Mouse (Mus musculus) embryonic stem cell, embryonic (primary cell): ENCODE measurements around the gene Prickle1.

Experiments
- CTCF ChIA-PET, 4 experiments: fragments of 300-600 bp in 2 of 4; fragments of 350-600 bp in 2 of 4; sonication (Branson Sonifier 250); formaldehyde crosslinking; loops; one replicate each; lab custom pipeline; 2022; ENCODE audit warnings: inconsistent platforms in 2 of 4; lab: Charles Lee
- POLR2A ChIA-PET, 4 experiments: fragments of 300-600 bp in 2 of 4; fragments of 350-600 bp in 2 of 4; sonication (Branson Sonifier 250); formaldehyde crosslinking; loops; one replicate each; lab custom pipeline; 2022; ENCODE audit warnings: antibody characterized with exemption in 4 of 4, inconsistent platforms in 1 of 4; lab: Charles Lee

Gene Prickle1

DNA sequence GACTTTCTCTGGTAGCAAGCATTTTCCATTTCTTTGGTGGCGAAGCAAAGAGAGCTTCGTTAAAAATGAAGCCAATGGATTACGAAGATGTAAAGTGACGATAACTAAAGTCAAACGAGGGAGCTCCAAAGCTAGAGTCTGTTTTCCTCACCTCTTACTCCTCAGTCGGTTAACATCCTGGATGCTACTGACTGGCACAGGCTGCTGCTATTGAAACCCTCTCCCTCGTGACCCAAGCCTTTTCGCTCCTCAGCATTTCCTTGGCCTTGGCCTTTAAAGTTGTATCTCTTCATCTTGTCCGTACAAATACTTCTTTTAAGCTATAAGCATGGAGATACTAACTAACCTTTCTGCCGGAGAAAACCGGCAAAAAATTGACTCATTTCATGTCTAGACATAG, 1.3 kb upstream of the Prickle1 start:
- CTCF ChIA-PET, result interaction anchor here in 1 of 4 experiments (0.8 kb wide), 1 partner anchor 156 kb away, joined by 3 read pairs; no protein-coding TSS in a partner anchor
- POLR2A ChIA-PET, result interaction anchor here in 1 of 4 experiments (0.9 kb wide), 1 partner anchor 14 kb away, joined by 3 read pairs; no protein-coding TSS in a partner anchor

DNA sequence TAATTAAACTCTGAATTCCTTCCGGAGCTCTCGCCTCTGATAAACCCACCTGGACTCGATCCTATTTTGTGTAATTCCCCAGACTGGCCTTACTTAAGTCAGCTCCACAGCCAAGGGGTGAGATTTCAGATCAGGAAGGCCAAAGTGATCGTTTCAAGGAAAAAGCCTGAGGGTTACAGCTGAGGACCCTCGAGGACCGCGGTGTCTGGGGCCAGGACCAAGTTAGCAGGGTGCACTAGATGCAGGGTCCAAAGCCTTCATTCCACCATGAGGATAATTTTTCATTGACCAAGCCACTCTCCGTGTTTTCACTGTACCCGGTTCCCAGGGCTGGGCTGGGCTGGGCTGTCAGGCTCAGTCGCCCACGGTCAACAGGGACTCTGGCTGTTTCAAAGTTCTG, 594 bp upstream of the Prickle1 start:
- ChIA-PET CTCF (no interaction called here), POLR2A (no interaction called here)

DNA sequence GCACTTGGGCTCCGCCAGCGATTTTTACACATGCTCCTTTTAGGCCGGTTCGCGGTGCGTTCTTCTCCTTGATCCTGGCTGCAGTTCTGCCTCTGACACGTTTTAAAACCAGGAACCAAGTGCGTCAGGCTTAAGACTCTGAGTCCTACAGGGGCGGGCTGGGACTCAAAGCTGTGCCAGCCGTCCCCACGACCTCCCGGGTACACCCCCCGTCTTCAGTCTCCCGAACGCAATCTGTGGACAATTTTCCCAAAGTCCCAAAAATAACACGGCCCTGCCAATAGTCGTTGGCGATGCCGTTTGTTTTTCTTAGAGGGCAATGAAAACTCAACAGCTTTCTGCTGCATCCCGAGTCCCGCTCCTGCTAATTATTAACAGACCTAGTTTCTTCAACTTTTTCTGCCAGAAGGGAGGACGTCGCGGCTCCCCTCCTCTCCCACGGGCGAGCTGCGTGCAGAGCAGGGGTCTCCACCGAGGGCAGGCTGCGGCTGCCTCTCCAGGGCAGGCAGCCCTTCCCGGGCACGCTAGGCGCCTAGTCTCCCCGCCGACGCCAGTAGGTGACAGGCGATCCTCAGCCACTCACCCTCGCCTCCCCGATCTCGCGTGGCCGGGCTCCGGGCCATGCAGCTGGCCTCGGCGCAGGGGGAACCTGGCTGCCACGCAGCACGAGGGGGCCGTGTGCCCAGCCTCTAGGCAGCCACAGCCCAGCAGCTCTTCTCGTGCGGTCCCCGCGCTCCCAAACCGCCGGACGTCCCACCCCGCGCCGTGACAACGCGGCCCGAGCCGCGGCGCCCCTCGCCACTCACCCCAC, 598 bp downstream of the Prickle1 start:
- CTCF ChIA-PET, result interaction anchor here in 1 of 4 experiments (0.6 to 0.7 kb wide), 2 partner anchors 383 to 569 kb away, joined by 3 to 5 read pairs; no protein-coding TSS in a partner anchor

DNA sequence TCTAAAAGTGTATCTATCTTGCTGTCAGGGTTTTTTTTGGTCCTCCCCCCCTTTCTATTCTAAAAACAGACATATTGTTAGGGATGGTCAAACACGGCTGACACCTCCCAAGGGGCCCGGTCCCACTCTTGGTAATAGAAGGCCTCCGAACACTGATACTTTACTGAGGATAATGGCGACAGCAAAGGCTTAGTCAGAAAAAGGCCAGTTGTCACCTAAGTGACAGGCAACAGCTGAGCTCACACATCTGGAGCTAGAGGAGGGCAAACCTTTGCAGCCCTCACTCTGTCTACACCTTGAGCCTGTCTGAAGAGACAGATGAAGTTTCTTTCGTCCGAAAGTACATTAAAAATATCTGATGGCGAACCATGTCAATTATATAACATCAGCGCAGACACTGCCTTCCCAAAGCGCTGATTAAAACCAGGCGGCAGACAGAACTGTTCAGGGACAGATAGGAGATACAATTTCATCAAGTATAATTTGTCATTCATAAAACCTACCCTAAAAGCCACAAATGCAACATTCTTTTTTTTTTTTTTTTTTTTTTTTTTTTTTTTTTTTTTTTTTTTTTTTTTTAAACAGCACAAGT, 1.3 kb downstream of the Prickle1 start:
- ChIA-PET POLR2A (interaction anchor here in 2 of 4 experiments (0.7 to 1.1 kb wide), 2 partner anchors 15 to 104 kb away, joined by 3 read pairs; no protein-coding TSS in a partner anchor), CTCF (interaction anchor here in 1 of 4 experiments (0.6 to 0.7 kb wide), 2 partner anchors 384 to 568 kb away, joined by 3 to 5 read pairs; no protein-coding TSS in a partner anchor)

More for the DNA sequence above, 598 bp downstream of the Prickle1 start:
- POLR2A ChIA-PET, result interaction anchor here in 2 of 4 experiments (0.7 to 1.1 kb wide), 2 partner anchors 15 to 104 kb away, joined by 3 read pairs; no protein-coding TSS in a partner anchor

DNA sequence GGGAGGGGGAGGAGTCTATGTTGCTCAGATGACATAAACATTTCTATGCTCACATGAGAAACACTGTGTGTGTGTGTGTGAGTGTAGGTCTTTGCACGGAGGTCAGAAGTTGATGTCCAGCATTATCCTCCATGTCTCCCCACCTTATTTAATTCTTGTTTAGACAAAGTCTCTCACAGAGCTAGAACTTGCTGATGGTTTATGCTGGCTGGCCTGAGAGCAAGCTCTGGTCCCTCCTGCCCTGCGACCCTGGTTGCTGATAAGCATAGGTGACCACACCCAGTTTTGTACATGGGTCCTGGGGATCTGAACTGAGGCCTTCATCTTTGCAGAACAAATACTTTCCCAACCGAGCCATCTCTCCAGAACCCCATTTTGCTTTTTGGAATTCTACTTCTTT, 3.1 kb downstream of the Prickle1 start:
- ChIA-PET CTCF (no interaction called here), POLR2A (interaction anchor here in 1 of 4 experiments (0.6 kb wide), 1 partner anchor 785 kb away, joined by 3 read pairs; no protein-coding TSS in a partner anchor)

DNA sequence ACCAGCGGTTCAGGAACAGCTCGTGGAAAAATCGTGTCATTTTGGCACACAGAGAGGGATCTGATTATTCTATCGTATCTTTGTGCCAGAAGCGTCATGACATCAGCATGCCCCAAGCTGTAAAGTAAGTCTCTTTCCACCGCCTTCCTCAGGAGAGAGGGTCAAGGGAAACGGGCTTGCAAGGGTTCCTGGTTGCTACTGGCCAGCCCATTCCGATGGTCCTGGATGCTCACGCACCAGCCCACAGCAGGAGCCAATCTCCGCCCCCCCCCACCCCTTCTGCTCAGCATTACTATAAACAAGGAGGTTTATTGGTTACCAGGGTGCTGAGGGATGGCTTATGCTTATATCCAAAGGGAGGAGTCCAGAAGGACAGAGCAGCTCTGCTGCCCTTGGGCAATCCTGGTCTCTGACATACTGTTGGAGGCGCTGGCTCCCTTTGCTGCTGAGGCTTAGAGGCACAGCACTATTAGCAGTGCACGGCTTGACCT, 3.8 kb downstream of the Prickle1 start:
- ChIA-PET POLR2A (interaction anchor here in 2 of 4 experiments (0.6 kb wide), 2 partner anchors 625 to 784 kb away, joined by 3 to 4 read pairs; no protein-coding TSS in a partner anchor), CTCF (no interaction called here)

DNA sequence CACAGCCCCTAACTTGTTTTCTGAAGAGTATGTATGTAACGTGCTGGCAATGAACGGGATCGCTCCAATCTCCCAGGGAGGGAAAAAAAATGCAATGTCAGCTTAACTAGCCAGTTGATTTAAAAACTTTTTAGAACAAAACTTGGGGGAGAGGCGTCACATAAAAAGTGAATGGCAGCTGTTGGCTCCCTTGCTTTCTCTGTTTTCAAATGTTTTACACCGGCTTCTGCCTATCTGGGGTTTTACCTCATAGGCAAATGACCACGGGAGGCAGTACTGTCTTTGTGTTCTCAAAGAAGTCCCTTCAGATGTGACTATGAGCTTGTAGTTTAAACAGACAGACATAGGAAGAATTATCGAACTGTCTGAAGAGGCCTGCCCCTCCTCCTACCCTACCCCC, 4.3 kb downstream of the Prickle1 start:
- ChIA-PET POLR2A (interaction anchor here in 1 of 4 experiments (0.6 kb wide), 1 partner anchor 625 kb away, joined by 4 read pairs; no protein-coding TSS in a partner anchor), CTCF (interaction anchor here in 1 of 4 experiments (0.6 kb wide), 1 partner anchor 513 kb away, joined by 3 read pairs; no protein-coding TSS in a partner anchor)

DNA sequence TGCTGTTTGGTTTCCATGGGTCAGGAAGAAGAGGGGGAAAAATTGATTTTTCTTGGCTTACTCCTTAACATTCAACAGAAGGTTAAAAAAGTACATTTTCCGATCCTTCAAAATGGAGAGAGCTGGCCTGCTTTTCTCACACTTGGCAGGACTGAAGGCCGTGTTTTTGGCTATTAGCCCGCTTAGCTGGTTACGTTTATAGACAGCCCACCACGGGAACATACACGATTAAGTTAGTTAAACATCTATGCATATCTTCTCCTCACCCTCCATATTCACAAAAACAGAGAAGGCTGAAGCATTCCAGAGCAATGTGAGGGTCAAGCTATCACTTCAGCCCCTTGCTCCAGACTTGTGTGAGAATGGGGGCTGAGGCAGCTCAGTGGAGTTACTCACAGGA, 7.3 kb downstream of the Prickle1 start:
- CTCF ChIA-PET, result interaction anchor here in 2 of 4 experiments (1.0 to 1.3 kb wide), 2 partner anchors 10 to 199 kb away, joined by 3 to 6 read pairs; no protein-coding TSS in a partner anchor
- POLR2A ChIA-PET, result interaction anchor here in 1 of 4 experiments (1.1 kb wide), 1 partner anchor 13 kb away, joined by 3 read pairs; no protein-coding TSS in a partner anchor

DNA sequence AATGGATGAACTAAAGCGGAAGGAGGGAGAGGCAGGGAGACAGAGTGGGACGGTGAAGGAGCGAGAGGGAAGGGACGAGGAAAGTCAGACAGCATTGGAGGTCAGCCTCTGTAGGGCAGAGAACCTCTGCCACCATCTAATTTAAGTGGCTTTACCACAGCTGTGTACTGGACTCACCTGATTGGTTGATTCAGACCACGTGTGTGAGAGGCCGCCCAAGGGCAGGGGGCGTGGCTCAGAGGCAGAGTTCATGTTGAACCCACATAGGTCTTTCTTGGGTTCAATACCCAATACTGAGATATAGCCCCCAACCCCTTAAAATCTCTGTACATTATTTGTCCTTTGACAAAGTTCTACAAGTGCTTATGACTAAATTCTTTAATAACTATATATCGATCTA, 8.0 kb downstream of the Prickle1 start:
- ChIA-PET POLR2A (no interaction called here), CTCF (interaction anchor here in 2 of 4 experiments (0.6 to 1.8 kb wide), 3 partner anchors 12 to 200 kb away, joined by 4 to 6 read pairs (median 5); no protein-coding TSS in a partner anchor)

DNA sequence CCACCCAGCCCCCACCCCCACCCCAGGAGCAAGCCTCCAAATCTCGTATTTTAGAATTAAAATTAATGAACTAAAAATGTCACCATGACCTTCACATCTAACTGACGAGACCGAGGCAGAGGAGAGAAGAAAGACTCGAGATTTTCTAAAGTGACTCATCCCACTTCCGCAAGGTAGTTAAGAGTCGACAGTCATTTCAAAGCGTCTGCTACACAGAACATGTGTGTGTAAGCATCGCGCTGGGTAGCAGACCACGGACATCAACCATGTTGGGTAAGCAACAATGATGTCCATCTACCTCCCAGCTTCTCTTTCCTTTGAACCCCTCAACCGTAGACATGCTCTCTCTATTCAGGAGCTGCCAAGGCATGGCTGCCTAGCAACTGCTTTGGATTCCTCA, 12.6 kb downstream of the Prickle1 start:
- POLR2A ChIA-PET, result interaction anchor here in 2 of 4 experiments (0.5 to 1.2 kb wide), 2 partner anchors 14 to 23 kb away, joined by 3 read pairs; no protein-coding TSS in a partner anchor
- CTCF ChIA-PET, result no interaction called here

DNA sequence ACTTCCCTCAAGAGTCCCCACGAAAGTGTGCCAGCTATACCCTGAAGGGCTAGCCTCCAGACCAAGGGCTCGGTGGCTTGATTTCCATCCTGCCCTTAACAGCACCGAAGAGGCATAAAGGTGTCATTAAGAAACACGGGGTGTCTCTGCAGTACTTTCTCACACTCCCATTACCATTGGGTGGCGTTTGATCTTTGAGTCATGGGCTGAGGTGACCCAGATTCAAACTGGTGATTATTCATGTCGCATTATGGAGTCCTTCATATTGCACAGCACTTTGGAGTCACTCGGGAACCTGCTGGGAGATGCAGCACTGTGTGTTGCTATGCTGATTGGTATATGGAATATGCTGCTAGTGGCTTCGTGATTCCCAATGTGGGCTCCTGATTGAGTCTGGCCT, 14.0 kb downstream of the Prickle1 start:
- POLR2A ChIA-PET, result no interaction called here
- CTCF ChIA-PET, result no interaction called here

DNA sequence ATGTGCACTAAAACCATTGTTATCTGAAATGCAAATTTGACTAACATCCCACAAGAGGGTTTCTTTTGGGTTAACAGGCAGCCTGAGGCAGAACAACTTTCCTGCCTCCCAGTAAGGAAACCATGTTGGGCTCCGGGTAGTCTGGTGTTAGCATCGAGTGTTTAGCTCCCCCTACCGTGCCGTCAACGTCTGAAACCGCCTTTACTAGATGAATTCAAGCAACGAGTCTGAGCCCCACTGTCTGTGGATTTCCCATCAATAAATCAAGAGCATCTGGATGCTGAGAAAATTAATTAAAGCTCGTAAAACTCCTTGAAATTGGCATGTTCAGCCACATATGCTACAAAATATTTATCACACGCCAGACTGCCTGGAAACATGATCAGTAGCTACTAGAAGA, 15.8 kb downstream of the Prickle1 start:
- POLR2A ChIA-PET, result interaction anchor here (0.5 to 1.4 kb wide), 6 partner anchors 10 to 1145 kb away, joined by 3 to 5 read pairs (median 3); no protein-coding TSS in a partner anchor
- CTCF ChIA-PET, result interaction anchor here (0.5 to 1.9 kb wide), 7 partner anchors 10 to 1306 kb away, joined by 3 to 24 read pairs (median 5); no protein-coding TSS in a partner anchor

DNA sequence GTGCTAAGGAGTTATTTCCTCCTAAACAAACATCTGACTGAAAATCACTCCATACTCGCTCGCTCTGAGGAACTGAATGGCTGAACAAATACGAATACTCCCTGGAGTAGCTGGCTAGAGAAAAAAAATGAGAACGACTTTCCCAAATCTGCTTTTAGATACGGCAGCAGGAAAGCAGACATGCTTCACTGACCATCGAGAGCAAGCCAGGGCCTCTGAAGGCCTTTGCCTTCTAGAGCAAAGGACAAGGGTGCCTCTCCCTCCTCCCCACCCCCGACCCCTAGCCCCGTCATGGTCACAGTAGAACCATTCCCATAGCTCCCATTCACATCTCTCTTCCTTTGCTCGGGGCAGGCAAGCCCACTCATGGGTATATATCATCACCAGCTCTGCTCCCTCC, 16.6 kb downstream of the Prickle1 start:
- ChIA-PET CTCF (interaction anchor here in 3 of 4 experiments (0.6 to 1.9 kb wide), 4 partner anchors 10 to 1220 kb away, joined by 3 to 9 read pairs (median 4); no protein-coding TSS in a partner anchor), POLR2A (interaction anchor here in 3 of 4 experiments (0.5 to 1.4 kb wide), 3 partner anchors 16 to 1144 kb away, joined by 3 to 4 read pairs (median 3); no protein-coding TSS in a partner anchor)

DNA sequence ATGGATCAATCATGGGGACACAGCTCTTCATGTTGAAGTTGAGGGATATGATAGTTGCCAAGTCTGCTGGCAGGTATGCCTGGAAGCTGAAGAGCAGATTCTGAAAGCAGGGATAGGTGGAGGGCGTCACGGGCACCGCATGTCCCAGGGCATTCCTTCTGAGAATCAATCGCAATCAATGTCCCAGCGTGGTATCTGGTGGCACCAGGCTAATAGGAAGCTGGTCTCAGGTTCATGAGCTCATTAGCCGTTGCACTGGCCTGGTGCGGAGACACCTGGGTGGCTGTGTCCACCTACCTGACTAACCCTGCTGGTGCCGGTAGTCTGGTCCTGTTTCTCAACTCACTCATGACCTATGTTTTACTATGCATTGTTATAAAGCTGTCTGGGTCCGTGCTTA, 19.3 kb downstream of the Prickle1 start:
- CTCF ChIA-PET, result interaction anchor here (0.5 to 1.4 kb wide), 10 partner anchors 11 to 926 kb away, joined by 3 to 4 read pairs (median 3); no protein-coding TSS in a partner anchor
- POLR2A ChIA-PET, result interaction anchor here in 2 of 4 experiments (0.6 to 1.6 kb wide), 2 partner anchors 82 to 907 kb away, joined by 3 to 5 read pairs; no protein-coding TSS in a partner anchor

DNA sequence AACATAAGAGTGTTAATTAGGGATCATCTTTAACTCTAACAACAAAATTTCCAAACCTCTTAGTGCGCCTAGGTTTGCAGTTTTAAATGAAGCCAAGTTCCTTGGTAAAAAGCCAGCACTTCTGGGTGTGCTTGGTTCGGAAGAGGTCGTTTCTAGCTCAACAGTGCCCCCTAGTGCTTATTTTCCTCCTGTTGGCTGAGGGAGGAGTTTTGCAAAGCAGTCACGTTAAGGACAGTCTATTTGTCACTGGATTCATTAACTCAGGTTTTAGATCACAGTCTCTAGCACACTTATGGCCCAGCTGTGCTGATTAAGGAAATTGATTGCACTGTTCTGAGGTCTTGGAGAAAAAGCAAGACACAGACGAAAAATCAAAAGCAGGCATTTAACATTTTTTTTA, 19.8 kb downstream of the Prickle1 start:
- CTCF ChIA-PET, result interaction anchor here (0.5 to 1.5 kb wide), 14 partner anchors 9 to 927 kb away, joined by 3 to 5 read pairs (median 3); no protein-coding TSS in a partner anchor
- POLR2A ChIA-PET, result interaction anchor here in 2 of 4 experiments (0.6 to 1.6 kb wide), 4 partner anchors 13 to 908 kb away, joined by 3 to 5 read pairs (median 3); no protein-coding TSS in a partner anchor

DNA sequence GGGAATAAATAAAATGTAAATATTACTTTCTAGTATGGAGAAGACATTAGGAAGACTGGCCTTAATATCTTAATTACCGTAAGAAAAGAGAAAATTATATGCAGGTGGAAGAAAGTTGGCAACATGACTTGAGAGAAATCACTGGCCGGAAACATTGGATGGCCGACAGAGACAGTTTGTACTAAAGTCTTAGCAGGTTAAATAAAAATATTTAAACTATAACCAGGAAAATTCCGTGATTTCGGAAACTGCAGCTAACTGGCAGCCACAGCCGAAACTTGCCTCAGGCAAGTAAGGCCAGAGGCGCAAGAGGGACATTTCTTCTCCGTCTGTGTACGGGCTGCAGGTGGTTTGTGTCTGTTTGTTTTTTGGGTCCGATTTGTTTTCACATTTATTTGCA, 22.8 kb downstream of the Prickle1 start:
- CTCF ChIA-PET, result interaction anchor here in 1 of 4 experiments (0.5 kb wide), 1 partner anchor 573 kb away, joined by 4 read pairs; no protein-coding TSS in a partner anchor

DNA sequence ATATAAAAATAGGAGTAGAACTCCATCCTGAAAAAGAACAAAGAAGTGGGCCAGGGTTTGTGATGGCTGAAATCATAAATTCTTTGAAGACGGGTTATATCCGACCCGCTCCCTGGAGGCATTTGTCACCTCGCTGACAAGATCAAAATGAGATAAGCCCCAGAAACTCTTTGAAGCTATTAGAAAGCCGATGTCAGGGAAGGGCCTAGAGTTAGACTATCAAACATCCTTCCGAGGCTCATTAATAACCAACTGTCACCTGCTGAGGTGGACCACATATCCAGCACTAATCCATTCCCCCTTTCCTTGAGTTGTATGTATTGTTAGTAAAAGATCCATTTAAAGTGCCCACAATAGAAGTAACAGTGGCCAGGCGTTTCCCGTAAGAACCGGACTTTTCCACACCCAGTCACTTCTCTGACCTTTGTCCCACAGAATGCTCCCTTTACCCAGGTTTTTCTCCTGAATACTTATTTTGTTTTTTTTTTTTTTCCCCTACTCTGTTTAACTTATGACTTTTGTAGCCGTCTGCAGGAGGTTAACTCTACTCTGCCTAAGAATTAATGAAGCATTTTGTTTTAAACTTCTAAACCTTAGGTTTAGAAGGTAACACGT, 24.7 kb downstream of the Prickle1 start:
- CTCF ChIA-PET, result no interaction called here

More for the DNA sequence above, 22.8 kb downstream of the Prickle1 start:
- POLR2A ChIA-PET, result no interaction called here

More for the DNA sequence above, 24.7 kb downstream of the Prickle1 start:
- POLR2A ChIA-PET, result no interaction called here
